Comparison of ENCODE assay signal across 8 mouse cellular contexts in the genomic region with DNA sequence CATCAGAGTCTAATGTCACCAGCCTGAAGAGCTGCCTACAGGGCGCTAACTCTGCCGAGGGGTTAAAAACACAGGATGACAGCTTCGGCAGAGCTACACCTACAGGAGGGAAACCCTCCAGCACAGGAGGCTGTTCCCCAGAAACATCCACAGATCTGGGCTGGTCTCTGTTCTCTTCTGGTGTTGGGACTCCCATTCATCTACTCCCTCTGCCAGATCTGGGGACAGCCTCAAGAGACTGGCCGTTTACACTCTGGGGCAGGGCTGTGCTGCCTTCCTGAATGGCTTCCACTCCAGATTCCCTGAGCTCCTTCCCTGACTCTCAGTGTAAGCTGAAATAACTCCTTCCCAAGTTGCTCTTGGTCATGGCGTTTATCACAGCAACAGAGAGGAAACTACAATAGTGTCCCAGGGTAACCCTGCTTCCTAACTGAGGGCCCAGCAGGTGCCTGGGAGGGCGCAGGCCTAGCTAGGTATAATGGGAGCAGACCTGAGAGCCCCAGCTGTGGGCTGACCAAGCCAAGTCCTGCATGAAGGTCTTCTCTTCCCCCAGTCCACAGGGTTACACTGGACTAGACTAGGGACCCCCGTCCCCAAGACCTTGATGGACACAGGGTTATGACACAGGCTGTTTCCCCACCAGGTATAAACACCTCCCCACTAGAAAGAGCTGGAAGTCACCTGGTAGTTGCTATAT. TPM values are rescaled to one million over a fixed set of nuclear protein-coding genes. Genes with fewer than 3 reads are reported as not detected.
DNase-seq lines count a peak whose midpoint lies in the region; ATAC-seq and TF ChIP-seq lines count a peak whose summit lies in the region.

No protein-coding gene starts in this region.

- H3K36me3 ChIP-seq in lung, embryonic 14.5 days (ENCODE audit: insufficient read depth) = no peaks in the 10 kb centered on the region
- no peaks in the 10 kb centered on the region for H3K36me3 ChIP-seq in limb, embryonic 11.5 days (ENCODE audit: control insufficient read depth, insufficient read depth, low read length)
- no peaks in the 10 kb centered on the region for H3K36me3 ChIP-seq in neural tube, embryonic 15.5 days

- H3K9me3 ChIP-seq in lung, embryonic 14.5 days (ENCODE audit: low read depth, low read length) = no peaks in the 10 kb centered on the region
- H3K9me3 ChIP-seq in limb, embryonic 11.5 days (ENCODE audit: control insufficient read depth, low read length) = no peaks in the 10 kb centered on the region
- H3K9me3 ChIP-seq in neural tube, embryonic 15.5 days (replicated peaks) = no peaks in the 10 kb centered on the region

- H3K4me2 ChIP-seq in lung, embryonic 14.5 days = peak overlapping the region; percentile 92
- H3K4me2 ChIP-seq in limb, embryonic 11.5 days (ENCODE audit: low read depth, severe bottlenecking) = peak overlapping the region; percentile 96
- H3K4me2 ChIP-seq in neural tube, embryonic 15.5 days = peak overlapping the region; percentile 71

- intact Hi-C loops in gastrocnemius, postnatal 36 days (cut with DNase I) = no loop called here
- intact Hi-C loops in left cerebral cortex, postnatal 4 days (cut with DNase I) = no loop called here

- no peak for TF ChIP-seq CTCF in lung, embryonic 14.5 days (IDR thresholded peaks at IDR 0.05; ENCODE audit: low read depth)

- 19% methylated on average over 7 of the region's 7 CpGs for WGBS in lung, embryonic 14.5 days
- 26% methylated on average over 7 of the region's 7 CpGs for WGBS in limb, embryonic 11.5 days
- 22% methylated on average over 7 of the region's 7 CpGs for WGBS in neural tube, embryonic 15.5 days

- H3K4me1 ChIP-seq in lung, embryonic 14.5 days (ENCODE audit: insufficient read depth) = peaks cover 17% of the 10 kb centered on the region
- H3K4me1 ChIP-seq in limb, embryonic 11.5 days (ENCODE audit: control insufficient read depth, insufficient read depth, low read length) = peaks cover 28% of the 10 kb centered on the region
- peaks cover 65% of the 10 kb centered on the region for H3K4me1 ChIP-seq in neural tube, embryonic 15.5 days

- H3K4me3 ChIP-seq in lung, embryonic 14.5 days (ENCODE audit: low read depth, low read length) = peak overlapping the region; percentile 52
- H3K4me3 ChIP-seq in limb, embryonic 11.5 days (ENCODE audit: low read depth, low read length) = peak overlapping the region; percentile 46
- peak overlapping the region; percentile 69 for H3K4me3 ChIP-seq in neural tube, embryonic 15.5 days (replicated peaks)

- no peaks in the 10 kb centered on the region for H3K27me3 ChIP-seq in lung, embryonic 14.5 days (ENCODE audit: insufficient read depth, low read length)
- H3K27me3 ChIP-seq in limb, embryonic 11.5 days (ENCODE audit: control insufficient read depth, insufficient read depth, low read length) = no peaks in the 10 kb centered on the region
- no peaks in the 10 kb centered on the region for H3K27me3 ChIP-seq in neural tube, embryonic 15.5 days (replicated peaks)

- peak overlapping the region; percentile 66 for H3K9ac ChIP-seq in lung, embryonic 14.5 days
- H3K9ac ChIP-seq in limb, embryonic 11.5 days (ENCODE audit: low read length) = peak overlapping the region; percentile 57
- peak overlapping the region; percentile 87 for H3K9ac ChIP-seq in neural tube, embryonic 15.5 days (replicated peaks)

- peak; percentile 58 for ATAC-seq in lung, embryonic 14.5 days (ENCODE audit: insufficient read depth)
- ATAC-seq in erythroid progenitor cell, adult 5-6 weeks (replicated peaks; ENCODE audit: low FRiP score, poor library complexity, severe bottlenecking) = peak; percentile 13; the same call in 1 of the 2 replicates
- no peak for ATAC-seq in limb, embryonic 11.5 days (ENCODE audit: insufficient number of reproducible peaks, low FRiP score, low TSS enrichment, low read depth)
- ATAC-seq in neural tube, embryonic 15.5 days (ENCODE audit: low FRiP score) = peak; percentile 45

- no peak for DNase-seq in lung, embryonic 14.5 days
- no peak for DNase-seq in lung, postnatal 10 days
- DNase-seq in limb, embryonic 11.5 days (ENCODE audit: low spot score) = no peak
- no peak for DNase-seq in gastrocnemius, postnatal 36 days
- DNase-seq in kidney, postnatal 10 days = no peak
- no peak for DNase-seq in left cerebral cortex, postnatal 4 days

- peak overlapping the region; percentile 51; the same call in 1 of the 2 replicates for H3K27ac ChIP-seq in lung, embryonic 14.5 days (ENCODE audit: low read depth)
- 0 out of 2 replicates have a peak overlapping the region, but pooled peaks have one; percentile 23 for H3K27ac ChIP-seq in limb, embryonic 11.5 days (replicated peaks; ENCODE audit: low read depth, low read length)
- H3K27ac ChIP-seq in neural tube, embryonic 15.5 days (replicated peaks) = peak overlapping the region; percentile 91

RNA-seq across cellular contexts. Expression of gene Limk2, which starts 37.2 kb away (rescaled TPM):
- polyA plus RNA-seq in lung, embryonic 14.5 days (2014; fragmentation: Nextera tagmentation; extraction: Ambion mirVana) = 45.3 and 49.1 TPM in 2 replicates
- 5.0 and 12.6 TPM in 2 replicates for total RNA-seq in erythroid progenitor cell, adult 5-6 weeks (2015; ENCODE audit: low replicate concordance)
- total RNA-seq in erythroid progenitor cell, adult 5-6 weeks (2017; ENCODE audit: low replicate concordance) = 9.1 and 16.8 TPM in 2 replicates
- 45.5 and 51.6 TPM in 2 replicates for polyA plus RNA-seq in limb, embryonic 11.5 days (2014; fragmentation: Nextera tagmentation; extraction: Ambion mirVana)
- 141 and 158 TPM in 2 replicates for polyA plus RNA-seq in neural tube, embryonic 15.5 days (2015; fragmentation: Nextera tagmentation; extraction: Ambion mirVana)
- 10 to 100 TPM in 1 of 2 experiments, 1 to 10 TPM in 1; 9.8 to 11.9 TPM for total RNA-seq in gastrocnemius, postnatal 36 days (2021)
- total RNA-seq in left cerebral cortex, postnatal 4 days (2021) = 100 to 1,000 TPM; 135 to 140 TPM

RNA-seq across cellular contexts. Expression of gene Pik3ip1, which starts 41.5 kb away (rescaled TPM):
- polyA plus RNA-seq in lung, embryonic 14.5 days (2014; fragmentation: Nextera tagmentation; extraction: Ambion mirVana) = 6.4 and 8.5 TPM in 2 replicates
- 2.1 and 4.3 TPM in 2 replicates for total RNA-seq in erythroid progenitor cell, adult 5-6 weeks (2015; ENCODE audit: low replicate concordance)
- 2.7 and 20.2 TPM in 2 replicates for total RNA-seq in erythroid progenitor cell, adult 5-6 weeks (2017; ENCODE audit: low replicate concordance)
- polyA plus RNA-seq in limb, embryonic 11.5 days (2014; fragmentation: Nextera tagmentation; extraction: Ambion mirVana) = 10.2 and 11.5 TPM in 2 replicates
- 28.7 and 35.3 TPM in 2 replicates for polyA plus RNA-seq in neural tube, embryonic 15.5 days (2015; fragmentation: Nextera tagmentation; extraction: Ambion mirVana)
- 10 to 100 TPM; 21.2 to 25.0 TPM for total RNA-seq in gastrocnemius, postnatal 36 days (2021)
- 10 to 100 TPM; 22.9 to 23.4 TPM for total RNA-seq in left cerebral cortex, postnatal 4 days (2021)

Comparison
In these comparisons a context has a peak if more than half of its experiments do, and no peak if none do; other contexts are left out.
1. H3K27ac ChIP-seq: peak in every context shown above with its lines; median percentile 91 in neural tube, embryonic 15.5 days; 51 in lung, embryonic 14.5 days; 23 in limb, embryonic 11.5 days.
2. RNA of gene Limk2, which starts 37.2 kb away (total RNA-seq): 135 to 140 TPM in left cerebral cortex, postnatal 4 days; 5.0 to 16.8 TPM in erythroid progenitor cell, adult 5-6 weeks and 9.8 to 11.9 TPM in gastrocnemius, postnatal 36 days; every median in the first group is over 4 times any median in the second.
3. Peak in every context shown above with its lines, with median percentiles within 50 percentile points of each other: H3K4me2 ChIP-seq, H3K4me3 ChIP-seq and H3K9ac ChIP-seq.